Mouse (Mus musculus) effector memory CD4-positive, alpha-beta T cell, adult 5 months (primary cell): Measurements from ENCODE around the gene Fam19a1. TPM values are rescaled to one million over a fixed set of nuclear protein-coding genes. Genes with fewer than 3 reads are reported as not detected.

Experiments used
- polyA plus RNA-seq: library from polyadenylated mRNA; unstranded; fragments of 100-300 nt; shearing (Covaris generic); gene quantifications from one replicate; pipeline ENCODE4 v1.2.1, GENCODE M21; 2017

Gene Fam19a1
- not detected for polyA plus RNA-seq

DNA sequence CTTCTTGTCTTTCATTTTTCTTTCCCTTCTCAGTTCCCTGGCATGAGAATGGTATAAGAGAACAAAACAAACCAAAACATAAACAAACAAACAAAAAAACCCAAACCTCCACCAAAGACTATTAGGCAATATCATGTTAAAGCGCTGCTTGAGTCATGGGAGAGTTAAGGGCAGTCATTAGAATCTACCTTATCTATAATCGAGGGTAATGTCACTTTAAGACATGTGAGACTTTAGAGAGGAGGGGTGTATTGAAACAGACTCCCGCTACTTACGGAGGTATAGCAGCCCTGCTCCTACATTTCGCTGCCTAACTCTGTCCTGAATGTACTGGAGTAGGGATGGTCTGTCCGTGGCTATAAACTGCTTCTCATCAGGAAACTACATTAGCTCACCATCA lies at the start of gene Fam19a1:
TSS of gene Fam19a1 (plus strand) at position 301 of the 400 bp plus-strand sequence.

DNA sequence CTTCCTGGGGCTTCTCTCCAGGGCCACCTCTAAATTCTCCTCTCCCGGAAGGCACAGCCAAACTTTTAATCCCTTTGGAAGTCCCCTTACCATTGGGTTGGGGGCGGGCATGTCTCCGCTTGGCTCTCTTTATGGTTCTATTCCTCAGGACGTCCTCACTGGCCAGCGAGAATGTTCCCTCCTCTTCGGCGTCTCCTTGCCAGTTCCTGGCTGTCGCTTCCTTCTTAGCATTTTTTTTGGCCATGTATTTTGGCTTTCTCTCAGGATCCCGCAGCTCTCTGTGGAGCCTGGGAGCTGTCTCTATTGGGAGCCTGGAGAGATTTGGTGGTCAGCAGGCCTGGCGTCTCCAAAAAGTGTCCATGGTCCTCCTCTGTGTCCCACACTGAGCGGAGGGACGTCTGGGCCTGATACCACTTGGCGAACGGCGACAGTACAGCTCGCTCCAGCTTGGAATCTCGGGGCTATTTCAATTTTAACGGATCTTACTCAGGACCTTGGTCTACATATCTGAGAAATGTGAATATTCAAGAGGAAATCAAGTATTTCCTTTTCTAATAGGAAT lies 52.9 kb downstream of the Fam19a1 start, which contains the start of gene 1700123L14Rik:
TSS of gene 1700123L14Rik (minus strand) at position 426 of the 562 bp plus-strand sequence.

Other genes starting within 250 kb of the Fam19a1 start
- gene 1700123L14Rik, start 53.1 kb downstream of the Fam19a1 start, polyA plus RNA-seq = not detected